Mouse (Mus musculus) kidney, embryonic 16.5 days (tissue): ENCODE measurements around the gene Sdr39u1. TPM values are rescaled to one million over a fixed set of nuclear protein-coding genes. Genes with fewer than 3 reads are reported as not detected.

Experiments used
- ATAC-seq: fragments of 200-750 bp; cut with Nextera tagmentation; 2 replicates; pipeline ENCODE4 v1.8.0; 2017; ENCODE audit warnings: moderate TSS enrichment; ENCODE audit not compliant: low FRiP score, low TSS enrichment
- H3K27ac ChIP-seq: fragments of 300-500 bp; sonication (generic); 2 replicates; pipeline ENCODE4 v1.5.1; 2014; ENCODE audit warnings: low read length
- H3K27me3 ChIP-seq: fragments of 300-500 bp; sonication (generic); 2 replicates; pipeline ENCODE4 v1.6.1; 2014; ENCODE audit warnings: low read length, control low read depth, mixed read lengths; ENCODE audit not compliant: insufficient read depth
- H3K36me3 ChIP-seq: fragments of 300-500 bp; sonication (generic); 2 replicates; pipeline ENCODE4 v1.6.1; 2014; ENCODE audit warnings: low read length, control low read depth, mixed read lengths; ENCODE audit not compliant: insufficient read depth
- H3K4me1 ChIP-seq: fragments of 300-500 bp; sonication (generic); 2 replicates; pipeline ENCODE4 v1.6.1; 2014; ENCODE audit warnings: low read length, control low read depth, mixed read lengths; ENCODE audit not compliant: insufficient read depth
- H3K4me2 ChIP-seq: fragments of 300-500 bp; sonication (generic); replicated peaks from 2 replicates; pipeline ENCODE4 v1.6.1; 2014; ENCODE audit warnings: low read depth, low read length
- H3K4me3 ChIP-seq: fragments of 300-500 bp; sonication (generic); 2 replicates; pipeline ENCODE4 v1.5.1; 2014; ENCODE audit warnings: mild to moderate bottlenecking, low read length
- H3K9ac ChIP-seq: fragments of 300-500 bp; sonication (generic); replicated peaks from 2 replicates; pipeline ENCODE4 v1.6.1; 2014; ENCODE audit warnings: low read length
- H3K9me3 ChIP-seq: fragments of 300-500 bp; sonication (generic); 2 replicates; pipeline ENCODE4 v1.6.1; 2016; ENCODE audit warnings: low read length, control low read depth
- WGBS: fragments of 180-500 bp; shearing (Covaris S2); extraction: QIAGEN DNeasy Blood & Tissue Kit; methylation state at CpG from one replicate; pipeline ENCODE4 v1.1.7; 2014; 5-methylcytosine and 5-hydroxymethylcytosine counted together
- polyA plus RNA-seq: library from polyadenylated mRNA; unstranded; fragments of >200 nt; fragmentation: Nextera tagmentation; extraction: Ambion mirVana; gene quantifications from 2 replicates; pipeline ENCODE4 v1.2.1, GENCODE M21; 2015

The Sdr39u1 gene
- polyA plus RNA-seq: 71.1 and 75.8 TPM in 2 replicates

GRCm38 (mm10) chr14:55899701-55900413, at the start of gene Sdr39u1:
Gene Sdr39u1, minus strand, starts transcription at chr14:55900293.
- Histone ChIP-seq H3K4me1 (peaks cover 16% of the 10 kb centered on the region), H3K9me3 (no peaks in the 10 kb centered on the region), H3K4me3 (peak within 1 kb of the TSS; percentile 59), H3K4me2 (peak within 1 kb of the TSS; percentile 81), H3K9ac (peak within 1 kb of the TSS; percentile 83), H3K27ac (peak within 1 kb of the TSS; percentile 83), H3K27me3 (no peaks in the 10 kb centered on the region), H3K36me3 (peaks cover 28% of the 10 kb centered on the region)
- ATAC-seq: peak; percentile 91
- under 1% methylated on average over 39 of the region's 39 CpGs for WGBS

DNA sequence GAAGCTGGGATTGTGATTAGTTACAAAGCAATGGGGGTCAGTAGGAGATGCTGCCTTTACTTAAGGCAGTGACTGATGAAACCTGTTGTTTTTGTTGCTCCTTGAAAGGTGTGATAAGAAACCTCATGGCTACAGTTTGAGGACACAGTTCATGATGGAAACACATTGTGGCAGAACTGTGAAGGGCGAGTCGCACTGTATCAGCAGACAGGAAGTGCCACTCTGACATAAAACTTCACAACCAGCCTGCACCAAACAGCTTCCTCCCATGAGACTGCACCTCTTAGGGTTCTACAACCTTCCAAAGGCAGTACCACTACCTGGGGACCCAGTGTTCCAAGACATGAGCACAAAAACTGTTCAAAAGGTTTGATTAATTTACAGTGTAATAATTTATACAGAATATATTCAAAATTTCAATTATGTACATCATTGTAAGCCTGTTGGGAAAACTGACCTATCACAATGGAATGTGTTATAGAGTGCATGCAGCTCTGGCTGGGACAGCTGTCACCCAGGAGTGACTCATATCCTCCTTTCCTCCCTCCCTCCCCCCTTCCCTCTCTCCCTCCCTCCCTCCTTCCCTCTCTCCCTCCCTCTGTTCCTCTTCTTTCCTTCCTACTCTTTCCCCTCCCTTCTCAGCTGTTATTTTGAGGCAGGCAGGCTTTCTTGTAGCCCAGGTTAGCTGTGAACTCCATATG, 46.3 kb upstream of the Sdr39u1 start:
- no peak overlapping the region for H3K9ac ChIP-seq
- H3K4me1 ChIP-seq: no peaks in the 10 kb centered on the region
- no peak overlapping the region for H3K4me3 ChIP-seq
- no peak for ATAC-seq
- WGBS: 77% methylated on average over 2 of the region's 2 CpGs
- H3K27ac ChIP-seq: no peak overlapping the region
- H3K4me2 ChIP-seq: no peak overlapping the region
- no peaks in the 10 kb centered on the region for H3K9me3 ChIP-seq
- H3K36me3 ChIP-seq: no peaks in the 10 kb centered on the region
- H3K27me3 ChIP-seq: no peaks in the 10 kb centered on the region

DNA sequence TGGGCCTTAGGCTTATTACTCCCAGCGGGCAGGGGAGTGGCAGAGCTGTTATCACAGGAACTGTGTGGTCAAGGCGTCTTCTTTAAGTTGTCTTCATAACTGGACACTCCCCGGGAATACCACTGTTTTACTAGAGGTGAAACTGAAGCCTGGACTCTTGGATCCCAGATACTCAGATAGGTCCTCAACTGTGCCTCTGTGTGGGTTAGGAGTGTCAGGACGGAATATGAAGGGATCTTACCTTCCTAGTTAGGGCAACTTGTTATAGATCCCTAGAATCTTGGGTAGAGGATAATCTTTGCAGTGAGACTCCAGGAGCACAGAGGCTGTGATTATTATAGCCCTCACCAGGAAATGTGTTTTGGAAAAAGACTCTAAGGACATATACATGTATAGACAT, 44.5 kb upstream of the Sdr39u1 start, which contains the start of gene Cma1:
Cma1 (minus strand) TSS at position 101 of the 400 bp plus-strand sequence.
- WGBS: 82% methylated on average over 4 of the region's 4 CpGs

GRCm38 (mm10) chr14:55943601-55944000, 43.5 kb upstream of the Sdr39u1 start:
- no peak overlapping the region for H3K4me3 ChIP-seq
- H3K4me2 ChIP-seq: no peak overlapping the region
- 85% methylated on average over 11 of the region's 11 CpGs for WGBS
- no peaks in the 10 kb centered on the region for H3K36me3 ChIP-seq
- no peaks in the 10 kb centered on the region for H3K9me3 ChIP-seq
- ATAC-seq: no peak
- H3K27ac ChIP-seq: no peak overlapping the region
- H3K4me1 ChIP-seq: no peaks in the 10 kb centered on the region
- no peak overlapping the region for H3K9ac ChIP-seq
- H3K27me3 ChIP-seq: no peaks in the 10 kb centered on the region

More for the DNA sequence above, 44.5 kb upstream of the Sdr39u1 start, which contains the start of gene Cma1:
- H3K4me3 ChIP-seq: no peak within 1 kb of the TSS
- H3K4me2 ChIP-seq: no peak within 1 kb of the TSS
- no peaks in the 10 kb centered on the region for H3K4me1 ChIP-seq
- no peaks in the 10 kb centered on the region for H3K9me3 ChIP-seq
- no peak for ATAC-seq
- H3K9ac ChIP-seq: no peak within 1 kb of the TSS
- no peak within 1 kb of the TSS for H3K27ac ChIP-seq
- H3K36me3 ChIP-seq: no peaks in the 10 kb centered on the region
- H3K27me3 ChIP-seq: no peaks in the 10 kb centered on the region

GRCm38 (mm10) chr14:55940070-55940800, 40.1 kb upstream of the Sdr39u1 start:
- Histone ChIP-seq H3K27ac (no peak overlapping the region), H3K4me3 (no peak overlapping the region), H3K27me3 (no peaks in the 10 kb centered on the region), H3K36me3 (no peaks in the 10 kb centered on the region), H3K9me3 (no peaks in the 10 kb centered on the region), H3K4me1 (no peaks in the 10 kb centered on the region), H3K9ac (no peak overlapping the region), H3K4me2 (no peak overlapping the region)
- ATAC-seq: no peak
- WGBS: 15% methylated on average over 7 of the region's 7 CpGs

- H3K9me3 ChIP-seq: no peaks in the 10 kb centered on the region
- H3K4me3 ChIP-seq: no peak overlapping the region
- H3K27me3 ChIP-seq: no peaks in the 10 kb centered on the region
- H3K4me2 ChIP-seq: peak overlapping the region; percentile 12; the same call in 1 of the 2 replicates
- no peaks in the 10 kb centered on the region for H3K36me3 ChIP-seq
- WGBS: 31% methylated on average over 7 of the region's 7 CpGs
- H3K27ac ChIP-seq: no peak overlapping the region
- peak; percentile 85 for ATAC-seq
- H3K9ac ChIP-seq: 0 out of 2 replicates have a peak overlapping the region, but pooled peaks have one; percentile 29
- no peaks in the 10 kb centered on the region for H3K4me1 ChIP-seq
Measured at GRCm38 (mm10) chr14:55933586-55933985, 33.5 kb upstream of the Sdr39u1 start.

DNA sequence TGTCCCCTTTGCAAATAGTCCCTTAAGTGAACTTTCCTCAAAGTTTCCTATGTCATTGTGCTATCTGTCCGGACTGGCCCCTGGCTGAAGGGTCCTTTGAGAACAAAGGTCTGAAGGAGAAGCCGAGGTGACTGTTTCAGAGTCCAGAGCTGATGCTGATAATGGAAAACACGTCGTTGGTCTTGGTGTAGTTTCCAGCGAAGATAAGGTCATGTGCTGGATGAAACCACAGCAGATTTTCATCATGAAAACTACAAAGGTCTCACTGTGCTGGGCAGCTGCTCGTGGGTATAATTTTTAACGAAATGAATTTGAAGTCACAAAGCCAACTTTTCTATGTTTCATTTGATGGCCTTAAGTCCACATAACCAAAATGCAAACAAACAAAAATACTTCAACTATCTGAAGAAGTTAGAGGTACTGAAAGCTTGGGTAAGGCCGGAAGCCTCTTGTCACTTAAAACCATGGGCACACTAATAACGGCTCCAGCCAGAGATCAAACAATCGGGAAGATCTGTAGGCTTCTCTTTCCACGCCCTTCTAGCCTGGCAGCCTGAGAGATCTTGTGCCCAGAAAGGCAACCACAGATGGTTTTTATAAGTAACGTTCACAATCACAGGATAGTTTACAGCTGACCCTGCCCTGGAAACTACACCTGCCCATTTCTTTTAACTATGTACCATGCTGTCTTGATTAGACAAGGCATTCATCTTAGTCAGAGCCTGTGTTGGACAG, 29.3 kb upstream of the Sdr39u1 start:
- Histone ChIP-seq H3K9ac (no peak overlapping the region), H3K4me1 (no peaks in the 10 kb centered on the region), H3K27me3 (no peaks in the 10 kb centered on the region), H3K27ac (no peak overlapping the region), H3K36me3 (no peaks in the 10 kb centered on the region), H3K4me3 (no peak overlapping the region), H3K4me2 (no peak overlapping the region), H3K9me3 (no peaks in the 10 kb centered on the region)
- 70% methylated on average over 12 of the region's 12 CpGs for WGBS
- no peak for ATAC-seq

- WGBS: 83% methylated on average over 4 of the region's 4 CpGs
- ATAC-seq: no peak
- Histone ChIP-seq H3K27ac (no peak overlapping the region), H3K4me1 (no peaks in the 10 kb centered on the region), H3K9ac (no peak overlapping the region), H3K4me2 (no peak overlapping the region), H3K36me3 (no peaks in the 10 kb centered on the region), H3K27me3 (no peaks in the 10 kb centered on the region), H3K4me3 (no peak overlapping the region), H3K9me3 (no peaks in the 10 kb centered on the region)
Measured at GRCm38 (mm10) chr14:55926847-55927246, 26.8 kb upstream of the Sdr39u1 start.

- Histone ChIP-seq H3K27me3 (no peaks in the 10 kb centered on the region), H3K9me3 (no peaks in the 10 kb centered on the region), H3K4me1 (no peaks in the 10 kb centered on the region), H3K9ac (no peak overlapping the region), H3K27ac (no peak overlapping the region), H3K4me3 (no peak overlapping the region), H3K4me2 (no peak overlapping the region), H3K36me3 (no peaks in the 10 kb centered on the region)
- WGBS: 53% methylated on average over 7 of the region's 7 CpGs
- no peak for ATAC-seq
Measured at GRCm38 (mm10) chr14:55922475-55923232, 22.6 kb upstream of the Sdr39u1 start.
